Mouse (Mus musculus) adrenal gland, adult (tissue): ENCODE results near the gene Sgms1.

Source experiments
- DNase-seq, 2 experiments: peaks; one replicate each; pipeline ENCODE4 v3.0.0; 2022 to 2023; ENCODE audit warnings: low spot score in 1 of 2; ENCODE audit not compliant: inconsistent age in 2 of 2

Sgms1 gene

GRCm38 (mm10) chr19:32386556-32387402 lies 2.7 kb downstream of the Sgms1 start:
- DNase-seq, result peak; percentile 92 to 97

DNA sequence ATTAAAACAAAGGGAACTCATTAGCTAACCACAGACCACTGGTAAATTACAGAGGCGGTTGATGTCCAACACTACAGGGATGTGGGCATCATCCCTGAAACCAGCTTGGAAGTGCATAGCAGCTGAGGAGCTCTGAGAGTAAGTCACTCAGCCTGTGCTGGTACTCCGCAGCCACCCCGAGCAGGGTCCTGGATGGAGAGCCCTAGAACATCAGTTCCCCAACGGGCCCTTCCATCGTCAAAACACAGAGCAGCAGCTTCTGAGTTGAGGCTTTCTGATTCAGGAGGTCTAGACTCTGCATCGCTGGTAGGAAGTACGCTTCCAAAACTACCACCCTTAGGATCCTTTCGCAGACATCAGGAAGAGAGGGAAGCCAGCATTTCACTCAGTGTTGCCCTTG lies 5.8 kb downstream of the Sgms1 start:
- DNase-seq, result no peak

DNA sequence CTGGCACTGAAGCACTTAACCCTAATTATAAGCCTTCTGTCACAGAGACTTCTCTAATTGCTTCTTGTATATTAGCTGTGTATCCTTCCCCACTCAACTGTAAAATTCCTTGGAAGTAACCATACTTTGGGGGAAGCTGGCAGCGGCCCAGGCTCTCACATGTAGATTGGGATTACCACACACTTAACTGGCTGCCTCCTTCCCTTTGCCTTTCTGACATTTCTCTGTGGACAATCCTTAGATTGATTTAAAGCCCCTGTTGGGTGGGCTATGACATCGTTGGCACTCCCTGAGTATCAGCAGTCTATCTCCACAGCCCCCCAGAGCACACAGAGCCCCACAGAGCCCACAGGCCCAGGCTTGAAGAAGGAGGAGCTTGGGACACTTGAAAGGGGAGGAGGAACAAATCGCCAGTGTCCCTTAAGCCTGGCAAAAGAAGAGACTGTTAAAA lies 8.0 kb downstream of the Sgms1 start:
- DNase-seq, result no peak

DNA sequence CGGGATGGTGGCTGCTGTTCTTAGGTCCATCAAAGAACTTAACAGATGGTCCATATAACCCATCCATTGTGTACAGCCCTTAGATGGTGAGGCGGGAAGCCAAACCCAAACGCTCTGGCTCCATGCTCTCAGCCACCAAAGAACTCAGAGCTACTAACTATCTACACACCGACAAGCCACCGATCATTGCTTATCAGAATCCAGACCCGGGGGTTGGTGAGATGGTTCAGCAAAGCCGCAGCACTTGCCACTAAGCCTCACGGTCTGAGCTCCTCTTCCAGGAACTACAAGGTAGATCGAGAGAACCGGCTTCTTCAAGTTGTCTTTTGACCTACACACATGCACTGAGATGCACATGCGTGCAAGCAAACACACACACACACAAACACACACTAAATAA lies 8.8 kb downstream of the Sgms1 start:
- no peak for DNase-seq

DNA sequence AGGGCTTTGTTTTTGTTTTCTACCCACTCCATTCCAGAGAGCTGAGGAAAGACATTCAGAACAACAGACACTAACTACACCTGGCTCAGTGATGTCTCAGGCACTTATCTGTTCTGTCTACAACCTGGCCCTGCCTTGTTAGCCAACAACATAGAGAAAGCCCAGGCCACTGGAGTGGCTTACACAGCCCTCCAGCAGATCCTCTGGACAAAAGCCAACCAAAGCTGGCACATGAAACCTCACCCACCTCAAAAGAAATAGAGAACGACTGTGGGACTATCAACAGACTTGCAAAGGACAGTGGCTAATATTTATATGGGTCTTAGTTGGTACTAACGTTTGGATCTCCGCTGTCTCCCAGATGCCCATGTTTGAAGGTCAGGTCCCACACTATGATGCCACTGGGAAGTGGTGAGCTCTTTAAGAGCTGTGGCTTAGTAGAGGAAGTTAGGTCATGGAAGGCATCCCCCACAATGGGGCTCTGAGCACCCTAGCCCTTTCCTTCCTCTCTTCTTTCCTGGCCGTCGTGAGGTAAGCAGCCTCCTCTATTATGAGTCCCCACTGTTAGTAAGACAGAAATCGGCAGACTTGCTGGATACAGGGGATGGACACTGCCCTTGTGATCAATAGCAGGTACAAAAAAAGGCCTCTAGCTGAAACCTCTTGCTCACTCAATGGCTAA lies 10.1 kb downstream of the Sgms1 start:
- DNase-seq, result peak in 1 of 2 experiments; percentile 57

GRCm38 (mm10) chr19:32378581-32378980 lies 10.9 kb downstream of the Sgms1 start:
- DNase-seq, result peak; percentile 46 to 63

- peak in 1 of 2 experiments; percentile 51 for DNase-seq
These were observed 11.7 kb downstream of the Sgms1 start for GRCm38 (mm10) chr19:32377701-32378325.

DNA sequence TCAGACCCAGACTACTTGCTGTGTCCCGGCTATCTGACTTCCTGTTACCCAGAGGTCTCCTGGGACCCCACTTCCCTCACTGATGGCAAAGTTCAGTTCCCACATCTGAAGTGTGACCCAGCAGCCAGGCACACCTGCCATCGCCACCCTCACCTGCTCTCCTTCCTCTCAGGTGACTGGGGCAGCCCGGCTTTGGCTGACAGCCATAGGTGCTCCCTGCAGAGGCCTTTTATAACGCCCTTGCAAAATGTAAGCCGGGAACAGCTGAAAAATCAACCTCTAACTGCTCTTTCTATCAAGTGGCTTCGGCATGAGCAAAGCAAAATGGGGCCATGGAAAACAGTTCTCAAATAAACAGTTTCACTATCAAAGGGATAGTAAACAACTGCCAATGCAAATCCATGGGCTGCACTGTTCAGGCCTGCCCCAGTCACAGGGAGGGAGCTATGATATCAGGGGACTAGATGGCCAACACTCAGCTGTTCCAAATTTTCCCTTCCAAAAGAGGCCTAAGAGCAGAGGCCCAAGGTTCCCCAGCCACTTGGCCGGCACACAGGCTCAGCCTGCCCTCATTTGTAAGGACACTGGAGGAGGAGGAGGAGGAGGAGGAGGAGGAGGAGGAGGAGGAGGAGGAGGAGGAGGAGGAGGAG lies 12.5 kb downstream of the Sgms1 start:
- peak; percentile 54 to 71 for DNase-seq

GRCm38 (mm10) chr19:32376054-32376453 lies 13.5 kb downstream of the Sgms1 start:
- DNase-seq, result no peak

- no peak for DNase-seq
These were observed 14.0 kb downstream of the Sgms1 start for GRCm38 (mm10) chr19:32375473-32375985.

DNA sequence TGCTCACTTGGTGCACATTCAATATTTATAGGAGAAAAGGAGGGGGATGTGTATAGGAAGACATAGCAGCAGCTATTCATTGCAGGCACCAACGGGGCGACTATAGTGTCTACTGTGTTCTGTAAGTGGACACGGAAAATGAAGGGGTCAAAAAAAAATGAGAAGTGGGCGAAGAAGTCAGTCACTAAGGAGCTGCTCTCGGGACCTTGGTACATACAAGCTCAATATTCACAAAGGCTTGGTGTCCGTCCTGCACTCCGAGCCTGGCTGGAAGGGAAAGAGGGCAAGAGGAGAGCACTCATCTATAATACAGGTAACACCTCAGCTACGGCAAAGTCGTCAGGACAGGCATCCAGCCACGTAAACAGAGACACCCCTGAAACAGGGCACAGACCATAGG lies 14.8 kb downstream of the Sgms1 start:
- DNase-seq, result no peak

DNA sequence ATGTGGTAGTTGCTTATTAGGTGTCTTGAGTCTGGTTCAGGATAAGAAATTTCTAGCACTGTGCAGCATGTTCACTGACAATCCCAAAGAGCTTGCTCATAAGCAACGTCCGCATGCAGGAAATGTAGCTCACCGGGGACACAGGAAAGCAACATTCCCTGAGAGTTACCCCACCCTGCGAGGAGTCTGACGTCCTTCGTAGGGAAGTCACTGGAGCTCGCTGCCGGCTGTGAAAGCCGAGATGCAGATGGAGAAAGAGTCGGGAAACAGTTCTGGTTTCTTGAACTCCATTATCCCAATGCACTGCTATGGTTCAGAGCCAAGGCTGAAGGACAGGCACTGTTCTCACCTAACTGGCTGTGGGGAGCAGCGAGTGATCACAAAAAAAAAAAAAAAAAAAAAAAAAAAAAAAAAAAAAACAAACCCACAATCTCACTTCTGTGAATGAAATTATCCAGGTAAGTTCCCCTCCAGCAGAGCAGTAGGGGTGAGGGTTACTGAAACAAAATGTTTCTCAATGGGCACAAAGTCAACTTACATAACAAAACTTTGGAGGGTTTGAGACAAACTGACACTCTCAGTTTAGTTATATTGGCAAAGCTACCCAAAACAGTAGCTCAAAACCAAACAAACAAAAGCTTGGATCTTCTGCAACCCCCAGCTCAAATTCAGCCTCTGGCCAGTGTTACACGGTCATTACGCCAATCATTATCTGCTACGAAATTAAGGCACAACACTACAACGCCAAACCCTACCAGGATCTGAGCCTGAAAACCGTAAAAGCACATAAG lies 15.5 kb downstream of the Sgms1 start:
- peak in 1 of 2 experiments; percentile 54 for DNase-seq

DNA sequence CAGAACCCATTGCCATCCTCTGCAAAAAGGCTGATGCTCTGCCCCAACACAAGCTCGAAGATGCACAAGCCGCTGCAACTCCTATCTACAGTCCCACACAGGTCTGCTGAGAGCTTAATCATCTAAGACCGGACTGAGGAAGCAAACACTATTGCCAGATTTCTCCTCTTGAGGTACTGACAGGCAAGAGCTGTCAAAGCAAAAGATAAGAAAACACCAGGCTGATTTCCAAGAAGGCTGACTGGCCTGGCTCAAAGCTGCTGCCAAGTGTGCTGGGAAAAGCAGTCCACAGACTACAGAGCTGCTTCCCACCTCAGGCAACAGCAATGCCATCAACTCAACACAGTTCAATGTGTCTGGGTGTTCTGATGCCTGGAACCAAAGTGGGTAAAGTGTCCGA lies 17.1 kb downstream of the Sgms1 start:
- peak; percentile 48 to 82 for DNase-seq

GRCm38 (mm10) chr19:32367333-32367732 lies 22.2 kb downstream of the Sgms1 start:
- no peak for DNase-seq

GRCm38 (mm10) chr19:32366406-32366805 lies 23.1 kb downstream of the Sgms1 start:
- no peak for DNase-seq

GRCm38 (mm10) chr19:32365111-32365510 lies 24.4 kb downstream of the Sgms1 start:
- DNase-seq, result no peak

DNA sequence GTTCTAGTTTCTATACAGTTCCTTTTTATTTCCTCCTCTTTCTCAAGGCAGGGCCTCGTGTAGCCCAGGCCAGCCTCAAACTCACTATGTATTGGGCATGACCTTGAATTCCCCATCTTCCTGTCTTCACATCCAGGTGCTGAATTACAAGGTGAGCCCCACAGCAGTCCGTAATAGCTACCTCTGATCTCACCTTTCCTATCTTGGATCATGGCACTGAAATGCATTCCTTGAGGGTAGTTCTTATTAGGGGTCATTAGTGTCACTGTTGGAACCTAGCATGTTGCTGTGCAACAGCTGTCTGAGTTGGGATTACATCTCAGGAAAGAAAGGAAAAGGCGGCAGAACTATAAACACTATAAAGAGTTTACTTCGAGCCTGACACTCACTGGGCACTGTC lies 25.9 kb downstream of the Sgms1 start:
- DNase-seq, result no peak

GRCm38 (mm10) chr19:32362520-32362919 lies 27.0 kb downstream of the Sgms1 start:
- DNase-seq, result peak in 1 of 2 experiments; percentile 27

DNA sequence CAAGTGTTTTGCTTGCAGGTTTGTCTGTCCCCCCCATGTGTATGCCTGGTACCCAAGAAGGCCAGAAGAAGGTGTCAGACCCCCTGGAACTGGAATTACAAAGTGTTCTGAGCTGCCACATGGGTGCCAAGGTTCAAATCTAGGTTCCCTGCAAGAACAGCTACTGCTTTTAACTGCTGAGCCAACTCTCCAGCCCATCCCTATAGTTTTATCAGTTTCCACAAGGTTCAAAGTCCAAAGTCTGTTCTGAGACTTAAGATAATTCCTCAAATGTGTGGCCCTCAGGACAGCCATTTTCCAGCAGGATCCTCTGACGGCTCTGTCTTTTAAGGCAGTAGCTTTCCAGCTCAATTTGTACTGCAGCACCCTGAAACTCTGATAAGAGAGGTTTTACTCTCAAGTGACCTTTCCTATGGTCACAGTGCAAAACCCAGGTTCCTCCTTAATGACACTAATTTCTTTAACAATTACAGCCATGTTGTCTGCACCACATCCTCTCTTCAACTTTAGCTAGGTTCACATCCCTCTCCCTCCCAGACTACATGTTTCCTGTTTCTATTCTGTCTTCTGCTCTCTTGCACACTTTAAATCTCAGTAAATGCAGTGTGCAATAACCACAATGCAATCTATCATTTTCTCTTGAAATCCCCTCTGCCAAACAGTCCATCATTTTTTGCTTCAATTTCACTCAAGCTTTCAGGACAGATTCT lies 28.4 kb downstream of the Sgms1 start:
- no peak for DNase-seq

- DNase-seq, result no peak
These were observed 29.0 kb downstream of the Sgms1 start for GRCm38 (mm10) chr19:32360546-32360945.
